Mouse (Mus musculus) MEL (cell line): ENCODE results near the gene 2310079G19Rik. TPM values are rescaled to one million over a fixed set of nuclear protein-coding genes. Genes with fewer than 3 reads are reported as not detected.

Experiments used
- DNase-seq: peaks from one replicate; pipeline ENCODE4 v3.0.0; 2011; ENCODE audit warnings: low read depth, low spot score
- H3K27ac ChIP-seq: 2 replicates; pipeline ENCODE4 v1.5.1; 2012; ENCODE audit warnings: low read depth, mild to moderate bottlenecking, control low read depth, low read length, moderate library complexity; ENCODE audit not compliant: control insufficient read depth
- H3K27me3 ChIP-seq, 2 experiments: fragments of 150-350 bp in 1 of 2; sonication (generic) in 1 of 2; 2 replicates each; pipeline ENCODE4 v1.6.1; 2012; ENCODE audit warnings: low read length in 2 of 2, mild to moderate bottlenecking in 2 of 2, improper control_type of control experiment in 1 of 2, moderate library complexity in 1 of 2; ENCODE audit not compliant: insufficient read depth in 2 of 2, control insufficient read depth in 1 of 2
- H3K36me3 ChIP-seq, 2 experiments: 2 replicates each; pipeline ENCODE4 v1.6.1; 2012 to 2014; ENCODE audit warnings: low read length in 2 of 2, improper control_type of control experiment in 1 of 2, inconsistent platforms in 1 of 2, mild to moderate bottlenecking in 1 of 2; ENCODE audit not compliant: insufficient read depth in 2 of 2, control insufficient read depth in 1 of 2
- H3K4me1 ChIP-seq, 2 experiments: fragments of 150-350 bp in 1 of 2; sonication (generic) in 1 of 2; 2 replicates each; pipeline ENCODE4 v1.6.1; 2012; ENCODE audit warnings: low read length in 2 of 2, improper control_type of control experiment in 1 of 2, mild to moderate bottlenecking in 1 of 2; ENCODE audit not compliant: insufficient read depth in 2 of 2, control insufficient read depth in 1 of 2
- H3K4me3 ChIP-seq, 2 experiments: fragments of 150-350 bp in 1 of 2; sonication (generic) in 1 of 2; 2 replicates each; pipeline ENCODE4 v1.5.1; 2012; ENCODE audit warnings: low read depth in 2 of 2, low read length in 2 of 2, mild to moderate bottlenecking in 2 of 2, moderate library complexity in 2 of 2, control low read depth in 1 of 2, improper control_type of control experiment in 1 of 2; ENCODE audit not compliant: control insufficient read depth in 1 of 2, insufficient read depth in 1 of 2
- H3K79me2 ChIP-seq: 2 replicates; pipeline ENCODE4 v1.6.1; 2012; ENCODE audit warnings: mild to moderate bottlenecking, low read length, moderate library complexity; ENCODE audit not compliant: control insufficient read depth, poor library complexity, insufficient read depth
- H3K9ac ChIP-seq: 2 replicates; pipeline ENCODE4 v1.6.1; 2012; ENCODE audit warnings: low read depth, mild to moderate bottlenecking, control low read depth, low read length, moderate library complexity; ENCODE audit not compliant: control insufficient read depth, poor library complexity, severe bottlenecking
- H3K9me3 ChIP-seq: fragments of 150-350 bp; sonication (generic); replicated peaks from 2 replicates; pipeline ENCODE4 v1.6.1; 2012; ENCODE audit warnings: mild to moderate bottlenecking, low read length, improper control_type of control experiment, moderate library complexity; ENCODE audit not compliant: insufficient read depth
- BHLHE40 ChIP-seq: IDR thresholded peaks from 2 replicates; pipeline ENCODE4 v1.6.1; 2012; ENCODE audit warnings: low read depth, mild to moderate bottlenecking, inconsistent platforms, low read length, improper control_type of control experiment, borderline replicate concordance
- CHD1 ChIP-seq: IDR thresholded peaks from 2 replicates; pipeline ENCODE4 v1.6.1; 2012; ENCODE audit warnings: low read depth, mild to moderate bottlenecking, inconsistent platforms, low read length, improper control_type of control experiment
- CHD2 ChIP-seq: IDR thresholded peaks from 2 replicates; pipeline ENCODE4 v1.6.1; 2011; ENCODE audit warnings: low read length, improper control_type of control experiment
- CTCF ChIP-seq, 3 experiments: IDR thresholded peaks in 2 of 3; conservative IDR thresholded peaks in 1 of 3; 2 replicates each; pipeline ENCODE4 v1.5.1; 2011 to 2012; ENCODE audit warnings: low read length in 3 of 3, low read depth in 2 of 3, mild to moderate bottlenecking in 2 of 3, improper control_type of control experiment in 1 of 3, inconsistent platforms in 1 of 3, mixed read lengths in 1 of 3, moderate library complexity in 1 of 3; ENCODE audit not compliant: control insufficient read depth in 1 of 3, insufficient read depth in 1 of 3, poor library complexity in 1 of 3, severe bottlenecking in 1 of 3
- E2F4 ChIP-seq: IDR thresholded peaks from 2 replicates; pipeline ENCODE4 v1.6.1; 2011; ENCODE audit warnings: low read depth, low read length, improper control_type of control experiment, borderline replicate concordance
- GATA1 ChIP-seq: IDR thresholded peaks from 2 replicates; pipeline ENCODE4 v1.6.1; 2011; ENCODE audit warnings: low read depth, low read length, improper control_type of control experiment
- HCFC1 ChIP-seq: IDR thresholded peaks from 2 replicates; pipeline ENCODE4 v1.6.1; 2012; ENCODE audit warnings: low read depth, mild to moderate bottlenecking, inconsistent platforms, low read length, improper control_type of control experiment, moderate library complexity
- MEF2A ChIP-seq: IDR thresholded peaks from 2 replicates; pipeline ENCODE4 v1.6.1; 2014; ENCODE audit warnings: low read depth, mild to moderate bottlenecking, inconsistent platforms, low read length, improper control_type of control experiment; ENCODE audit not compliant: poor library complexity, insufficient replicate concordance, severe bottlenecking; ENCODE audit errors: extremely low read depth
- MXI1 ChIP-seq: IDR thresholded peaks from 2 replicates; pipeline ENCODE4 v1.6.1; 2011; ENCODE audit warnings: mild to moderate bottlenecking, low read depth, low read length, improper control_type of control experiment
- MYC ChIP-seq: IDR thresholded peaks from 2 replicates; pipeline ENCODE4 v1.6.1; 2011; ENCODE audit warnings: low read depth, mild to moderate bottlenecking, low read length, improper control_type of control experiment, moderate library complexity
- NRF1 ChIP-seq: IDR thresholded peaks from 2 replicates; pipeline ENCODE4 v1.6.1; 2014; ENCODE audit warnings: low read depth, mild to moderate bottlenecking, inconsistent platforms, low read length, improper control_type of control experiment, moderate library complexity; ENCODE audit not compliant: poor library complexity, insufficient read depth, severe bottlenecking
- POLR2A ChIP-seq, 2 experiments: IDR thresholded peaks; 2 replicates each; pipeline ENCODE4 v1.6.1; 2011 to 2012; ENCODE audit warnings: low read length in 2 of 2, mild to moderate bottlenecking in 2 of 2, control low read depth in 1 of 2, improper control_type of control experiment in 1 of 2, low read depth in 1 of 2, moderate library complexity in 1 of 2; ENCODE audit not compliant: control insufficient read depth in 1 of 2, insufficient read depth in 1 of 2, poor library complexity in 1 of 2
- POLR2AphosphoS2 ChIP-seq: IDR thresholded peaks from 2 replicates; pipeline ENCODE4 v1.6.1; 2011; ENCODE audit warnings: low read length, improper control_type of control experiment
- POLR2AphosphoS5 ChIP-seq: IDR thresholded peaks from 2 replicates; pipeline ENCODE4 v1.6.1; 2012; ENCODE audit warnings: low read depth, borderline replicate concordance, mild to moderate bottlenecking, inconsistent platforms, low read length, moderate library complexity, mixed read lengths
- RCOR1 ChIP-seq: IDR thresholded peaks from 2 replicates; pipeline ENCODE4 v1.6.1; 2012; ENCODE audit warnings: low read depth, mild to moderate bottlenecking, inconsistent platforms, low read length, improper control_type of control experiment
- SMC3 ChIP-seq: IDR thresholded peaks from 2 replicates; pipeline ENCODE4 v1.6.1; 2011; ENCODE audit warnings: low read depth, low read length, improper control_type of control experiment
- TBP ChIP-seq: IDR thresholded peaks from 2 replicates; pipeline ENCODE4 v1.8.0; 2011; ENCODE audit warnings: low read depth, low read length, improper control_type of control experiment
- USF1 ChIP-seq: IDR thresholded peaks from 2 replicates; pipeline ENCODE4 v1.6.1; 2014; ENCODE audit warnings: low read depth, mild to moderate bottlenecking, inconsistent platforms, low read length, improper control_type of control experiment, moderate library complexity
- ZKSCAN1 ChIP-seq: IDR thresholded peaks from 2 replicates; pipeline ENCODE4 v1.6.1; 2012; ENCODE audit warnings: low read depth, mild to moderate bottlenecking, inconsistent platforms, low read length, improper control_type of control experiment, moderate library complexity
- ZMIZ1 ChIP-seq: IDR thresholded peaks from 2 replicates; pipeline ENCODE4 v1.6.1; 2012; ENCODE audit warnings: low read depth, mild to moderate bottlenecking, inconsistent platforms, low read length, improper control_type of control experiment, moderate library complexity
- polyA plus RNA-seq, 2 experiments: library from polyadenylated mRNA; stranded (reverse) in 1 of 2; unstranded in 1 of 2; fragments of >175 nt in 1 of 2; fragments of >200 nt in 1 of 2; gene quantifications; 2 replicates each; pipeline versions ENCODE4 v1.2.1 to v1.2.4; 2012; ENCODE audit warnings: low replicate concordance in 2 of 2, low read depth in 1 of 2; ENCODE audit not compliant: insufficient read length in 2 of 2, insufficient read depth in 1 of 2, missing spikeins in 1 of 2
- total RNA-seq: library from RNA; depleted of rRNA; stranded (reverse); fragments of 300-350 nt; gene quantifications from 2 replicates; pipeline ENCODE4 v1.2.3, GENCODE M21; 2012

Gene 2310079G19Rik
- total and polyA plus RNA-seq, 3 experiments = not detected

- TF ChIP-seq POLR2A (IDR thresholded peaks at IDR 0.05; ENCODE audit: control insufficient read depth in 1 of 2, insufficient read depth in 1 of 2, low read depth in 1 of 2, low read length in 2 of 2, poor library complexity in 1 of 2) (no peak), TBP (no peak), NRF1 (no peak), E2F4 (no peak), SMC3 (no peak), RCOR1 (no peak), POLR2AphosphoS5 (no peak), ZMIZ1 (no peak), BHLHE40 (no peak), USF1 (no peak), MYC (no peak)
- Histone ChIP-seq H3K9ac (no peak overlapping the region), H3K79me2 (no peaks in the 10 kb centered on the region), H3K27ac (no peak overlapping the region), H3K27me3 (no peaks in the 10 kb centered on the region), H3K4me3 (no peak overlapping the region), H3K9me3 (no peaks in the 10 kb centered on the region), H3K36me3 (no peaks in the 10 kb centered on the region), H3K4me1 (no peaks in the 10 kb centered on the region)
- DNase-seq = no peak
These were observed 25.0 kb downstream of the 2310079G19Rik start for GRCm38 (mm10) chr16:88602464-88602863.

GRCm38 (mm10) chr16:88600303-88600702, 27.2 kb downstream of the 2310079G19Rik start:
- Histone ChIP-seq H3K4me1 (no peaks in the 10 kb centered on the region), H3K27me3 (no peaks in the 10 kb centered on the region), H3K79me2 (no peaks in the 10 kb centered on the region), H3K9me3 (no peaks in the 10 kb centered on the region), H3K36me3 (no peaks in the 10 kb centered on the region), H3K4me3 (no peak overlapping the region), H3K27ac (no peak overlapping the region), H3K9ac (no peak overlapping the region)
- TF ChIP-seq MEF2A (no peak), CHD1 (no peak), HCFC1 (no peak), CTCF (IDR thresholded peaks at IDR 0.05 in 2 of 3, conservative IDR thresholded peaks at IDR 0.05 in 1 of 3; ENCODE audit: control insufficient read depth in 1 of 3, insufficient read depth in 1 of 3, low read depth in 2 of 3, low read length in 3 of 3, poor library complexity in 1 of 3, severe bottlenecking in 1 of 3) (no peak), POLR2AphosphoS2 (no peak), MXI1 (no peak), ZKSCAN1 (no peak), CHD2 (no peak), GATA1 (no peak)
- no peak for DNase-seq
